Mouse (Mus musculus) thymus, adult 2 months (tissue): ENCODE results near the gene Phip.
A peak's percentile ranks its signal among the peaks of the same experiment; 100 is the strongest.

Experiments used
- CTCF ChIP-seq: fragments of 200-500 bp; IDR thresholded peaks from 2 replicates; pipeline ENCODE4 v1.5.1; 2012; ENCODE audit warnings: mild to moderate bottlenecking, control low read depth, low read length, moderate library complexity, borderline replicate concordance; ENCODE audit not compliant: control insufficient read depth, poor library complexity, insufficient read depth; ENCODE audit errors: extremely low read depth
- POLR2A ChIP-seq: fragments of 200-500 bp; IDR thresholded peaks from 2 replicates; pipeline ENCODE4 v1.6.1; 2012; ENCODE audit warnings: mild to moderate bottlenecking, low read length, control low read depth, moderate library complexity; ENCODE audit not compliant: control insufficient read depth, poor library complexity, insufficient read depth; ENCODE audit errors: extremely low read depth

DNA sequence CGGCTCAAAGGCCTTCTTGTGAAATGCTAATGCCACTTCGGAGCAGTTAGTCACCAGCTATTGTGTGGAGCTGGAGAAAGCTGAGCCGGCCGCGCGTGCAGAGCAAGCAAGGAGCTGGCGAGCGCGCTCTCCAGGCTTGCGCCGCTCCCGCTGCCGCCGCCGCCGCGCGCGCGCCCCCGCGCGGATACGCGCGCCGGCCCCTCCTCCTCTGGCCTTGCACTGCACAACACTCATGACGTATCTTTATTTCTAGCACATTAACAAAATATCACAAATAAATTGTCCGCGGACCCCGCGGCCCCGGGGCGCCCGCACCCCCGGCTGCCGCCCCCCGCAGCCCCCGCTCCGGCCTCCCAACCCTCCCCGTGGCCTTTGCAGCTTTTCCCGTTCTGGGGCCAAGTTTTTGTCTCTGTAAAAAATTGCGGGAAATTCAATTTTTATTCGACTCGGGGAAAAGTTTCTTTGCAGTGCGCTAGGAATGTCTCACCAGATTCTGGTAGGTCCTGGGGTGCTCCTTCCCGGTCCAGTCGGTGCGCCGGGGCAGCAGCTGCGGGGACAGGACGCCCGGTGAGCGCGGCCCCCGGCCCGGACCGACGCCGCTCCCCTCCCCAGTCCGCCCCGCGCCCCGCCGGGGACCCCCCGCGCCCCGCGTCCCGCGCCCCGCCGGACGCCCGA lies 992 bp downstream of the Phip start:
- TF ChIP-seq CTCF (0 out of 2 replicates have a peak, but pooled peaks have one; percentile 31), POLR2A (0 out of 2 replicates have a peak, but pooled peaks have one; percentile 52)
